Mouse (Mus musculus) spleen, adult 2 months (tissue): ENCODE results near the gene Vars2. TPM values are rescaled to one million over a fixed set of nuclear protein-coding genes. Genes with fewer than 3 reads are reported as not detected.
A peak's percentile ranks its signal among the peaks of the same experiment; 100 is the strongest.

Experiments
- DNase-seq, 2 experiments: peaks; one replicate each; pipeline versions ENCODE4 v3.0.0 to v3.0.0-alpha.2; 2012 to 2021; ENCODE audit warnings: low spot score in 2 of 2, low read depth in 1 of 2
- H3K27ac ChIP-seq: fragments of 200-500 bp; 2 replicates; pipeline ENCODE4 v1.5.1; 2012; ENCODE audit warnings: low read length, inconsistent platforms; ENCODE audit not compliant: insufficient read depth
- H3K27me3 ChIP-seq: fragments of 200-500 bp; 2 replicates; pipeline ENCODE4 v1.6.1; 2012; ENCODE audit warnings: mild to moderate bottlenecking, moderate library complexity, low read length, inconsistent platforms; ENCODE audit not compliant: control insufficient read depth, insufficient read depth
- H3K36me3 ChIP-seq: fragments of 200-500 bp; 2 replicates; pipeline ENCODE4 v1.6.1; 2012; ENCODE audit warnings: mild to moderate bottlenecking, low read length, inconsistent platforms; ENCODE audit not compliant: control insufficient read depth, insufficient read depth
- H3K4me1 ChIP-seq: fragments of 200-500 bp; 2 replicates; pipeline ENCODE4 v1.6.1; 2011; ENCODE audit warnings: inconsistent platforms; ENCODE audit not compliant: control insufficient read depth, insufficient read depth, insufficient read length
- H3K4me3 ChIP-seq: fragments of 200-500 bp; 2 replicates; pipeline ENCODE4 v1.5.1; 2011; ENCODE audit warnings: mild to moderate bottlenecking, inconsistent platforms; ENCODE audit not compliant: insufficient read depth, insufficient read length; ENCODE audit errors: extremely low read depth
- CTCF ChIP-seq: fragments of 200-500 bp; IDR thresholded peaks from 2 replicates; pipeline ENCODE4 v1.5.1; 2011; ENCODE audit warnings: mild to moderate bottlenecking, inconsistent platforms; ENCODE audit not compliant: insufficient read depth, insufficient read length, insufficient replicate concordance; ENCODE audit errors: extremely low read depth
- POLR2A ChIP-seq: fragments of 200-500 bp; IDR thresholded peaks from 2 replicates; pipeline ENCODE4 v1.6.1; 2011; ENCODE audit warnings: low read depth, low read length, inconsistent platforms
- WGBS: fragments of 180-500 bp; shearing (Covaris S2); methylation state at CpG from one replicate; pipeline ENCODE4 v1.1.7; 2018; 5-methylcytosine and 5-hydroxymethylcytosine counted together
- polyA plus RNA-seq: library from polyadenylated mRNA; depleted of rRNA; stranded (reverse); fragments of >200 nt; gene quantifications from 2 replicates; pipeline ENCODE4 v1.2.3, GENCODE M21; 2012

Gene Vars2
- polyA plus RNA-seq, 1 experiment = 28.9 TPM

DNA sequence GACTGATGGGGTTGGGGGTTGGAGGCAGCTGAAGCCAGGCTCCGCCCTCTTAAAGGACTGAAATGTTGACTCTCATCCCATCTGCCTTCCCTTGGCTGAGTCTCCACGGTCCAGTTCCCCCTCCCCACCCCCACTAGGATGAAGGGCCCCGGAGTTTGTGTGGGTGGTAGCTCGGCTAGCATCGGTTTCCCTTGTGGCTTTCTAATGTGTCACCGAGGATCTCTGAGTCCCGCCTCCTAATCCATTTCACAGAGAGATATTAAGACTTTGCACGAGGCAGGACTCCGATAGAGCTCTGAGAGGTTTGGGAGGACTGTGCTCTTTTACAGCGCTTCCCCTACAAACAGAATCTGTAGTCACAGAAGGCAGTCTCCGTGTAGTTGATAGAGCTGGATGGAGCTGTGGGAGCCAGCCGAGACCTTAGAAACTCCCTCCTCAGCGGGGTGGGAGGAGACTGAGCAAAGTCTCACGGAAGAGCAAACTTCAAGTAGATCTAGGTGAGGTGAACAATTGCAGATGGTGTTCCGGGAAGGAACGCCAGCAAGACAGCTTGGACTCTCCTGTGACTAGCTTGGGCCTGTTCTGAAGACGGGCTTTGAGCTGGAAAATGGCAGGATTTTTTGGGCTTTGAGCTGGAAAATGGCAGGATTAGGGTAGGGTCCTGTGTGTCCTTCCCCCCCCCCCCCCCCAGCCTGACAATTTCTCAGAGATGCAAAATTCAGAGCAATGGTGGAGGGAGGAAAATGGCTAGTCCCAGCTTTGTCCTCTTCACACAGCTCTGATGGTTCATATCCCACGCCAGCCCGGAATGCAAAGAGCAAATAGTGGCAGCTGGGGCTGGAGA, 37.5 kb upstream of the Vars2 start, which contains the start of gene Ddr1:
Gene Ddr1, minus strand, starts transcription at position 1 of the 844 bp plus-strand sequence.
- Histone ChIP-seq H3K27ac (peak within 1 kb of the TSS; percentile 58; the same call in 1 of the 2 replicates), H3K4me3 (peak within 1 kb of the TSS; percentile 25; the same call in 1 of the 2 replicates), H3K27me3 (peaks cover 20% of the 10 kb centered on the region), H3K36me3 (no peaks in the 10 kb centered on the region), H3K4me1 (peaks cover 10% of the 10 kb centered on the region; the same call in 1 of the 2 replicates)
- DNase-seq = no peak
- 15% methylated on average over 19 of the region's 19 CpGs for WGBS
- TF ChIP-seq POLR2A (no peak), CTCF (no peak)

GRCm38 (mm10) chr17:35703751-35704271, 36.4 kb upstream of the Vars2 start:
- Histone ChIP-seq H3K4me1 (peaks cover 10% of the 10 kb centered on the region; the same call in 1 of the 2 replicates), H3K36me3 (no peaks in the 10 kb centered on the region), H3K27ac (peak overlapping the region; percentile 26; the same call in 1 of the 2 replicates), H3K4me3 (0 out of 2 replicates have a peak overlapping the region, but pooled peaks have one; percentile 2), H3K27me3 (peaks cover 22% of the 10 kb centered on the region)
- TF ChIP-seq POLR2A (no peak), CTCF (no peak)
- DNase-seq = no peak
- WGBS = 12% methylated on average over 14 of the region's 14 CpGs

DNA sequence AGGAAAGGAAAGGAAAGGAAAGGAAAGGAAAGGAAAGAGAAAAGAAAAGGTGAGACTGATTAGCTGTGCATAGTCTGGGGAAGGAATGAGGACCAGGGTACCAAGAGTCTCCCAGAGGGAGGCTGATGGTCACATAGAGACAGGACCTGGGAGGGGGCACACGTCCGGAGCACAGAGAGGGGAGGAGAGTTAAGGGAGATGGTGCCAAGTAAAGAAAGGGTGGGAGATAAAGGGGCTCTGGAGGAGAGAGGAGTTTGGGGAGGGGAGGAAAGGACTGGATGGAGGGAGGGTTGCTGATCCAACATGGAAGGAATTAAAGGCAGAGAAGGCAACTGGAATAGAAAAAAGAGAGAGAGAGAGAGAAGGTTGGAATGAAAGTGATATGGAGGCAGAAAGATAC, 35.7 kb upstream of the Vars2 start:
- Histone ChIP-seq H3K27me3 (peaks cover 22% of the 10 kb centered on the region), H3K27ac (no peak overlapping the region), H3K4me3 (no peak overlapping the region), H3K4me1 (peaks cover 10% of the 10 kb centered on the region; the same call in 1 of the 2 replicates), H3K36me3 (no peaks in the 10 kb centered on the region)
- WGBS = 52% methylated on average over 2 of the region's 2 CpGs
- no peak for DNase-seq
- no peak for TF ChIP-seq POLR2A
- no peak for TF ChIP-seq CTCF

DNA sequence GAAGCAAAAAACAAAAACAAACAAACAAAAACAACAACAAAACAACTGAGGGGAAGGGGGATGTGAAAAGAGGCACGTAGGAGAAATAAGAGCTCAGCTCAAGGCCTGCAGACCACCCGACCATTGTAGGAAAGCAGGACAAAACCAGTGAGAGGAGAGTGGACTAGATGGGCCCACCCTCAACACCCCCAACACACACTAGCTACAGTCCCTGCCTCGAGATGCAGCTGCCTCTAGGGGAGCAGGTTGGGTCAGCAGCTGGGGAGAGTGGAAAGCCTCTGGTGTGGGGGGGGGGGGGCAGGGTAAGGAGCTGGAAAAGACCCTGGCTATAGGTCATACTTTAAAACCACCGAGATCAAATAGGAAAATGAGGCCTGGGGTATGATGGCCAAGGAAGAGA, 35.2 kb upstream of the Vars2 start:
- DNase-seq = no peak
- 43% methylated on average over 4 of the region's 4 CpGs for WGBS

GRCm38 (mm10) chr17:35701978-35702461, 34.6 kb upstream of the Vars2 start:
- TF ChIP-seq POLR2A (no peak), CTCF (no peak)
- peak overlapping the region; percentile 33; the same call in 1 of the 2 replicates for H3K4me3 ChIP-seq
- H3K36me3 ChIP-seq = no peaks in the 10 kb centered on the region
- H3K4me1 ChIP-seq = peaks cover 10% of the 10 kb centered on the region; the same call in 1 of the 2 replicates
- peaks cover 22% of the 10 kb centered on the region for H3K27me3 ChIP-seq
- H3K27ac ChIP-seq = no peak overlapping the region
- WGBS = 36% methylated on average over 16 of the region's 16 CpGs
- DNase-seq = no peak

More for the DNA sequence above, 35.2 kb upstream of the Vars2 start:
- no peaks in the 10 kb centered on the region for H3K36me3 ChIP-seq
- H3K27ac ChIP-seq = no peak overlapping the region
- H3K4me3 ChIP-seq = no peak overlapping the region
- peaks cover 22% of the 10 kb centered on the region for H3K27me3 ChIP-seq
- peaks cover 10% of the 10 kb centered on the region; the same call in 1 of the 2 replicates for H3K4me1 ChIP-seq
- TF ChIP-seq POLR2A (no peak), CTCF (no peak)

DNA sequence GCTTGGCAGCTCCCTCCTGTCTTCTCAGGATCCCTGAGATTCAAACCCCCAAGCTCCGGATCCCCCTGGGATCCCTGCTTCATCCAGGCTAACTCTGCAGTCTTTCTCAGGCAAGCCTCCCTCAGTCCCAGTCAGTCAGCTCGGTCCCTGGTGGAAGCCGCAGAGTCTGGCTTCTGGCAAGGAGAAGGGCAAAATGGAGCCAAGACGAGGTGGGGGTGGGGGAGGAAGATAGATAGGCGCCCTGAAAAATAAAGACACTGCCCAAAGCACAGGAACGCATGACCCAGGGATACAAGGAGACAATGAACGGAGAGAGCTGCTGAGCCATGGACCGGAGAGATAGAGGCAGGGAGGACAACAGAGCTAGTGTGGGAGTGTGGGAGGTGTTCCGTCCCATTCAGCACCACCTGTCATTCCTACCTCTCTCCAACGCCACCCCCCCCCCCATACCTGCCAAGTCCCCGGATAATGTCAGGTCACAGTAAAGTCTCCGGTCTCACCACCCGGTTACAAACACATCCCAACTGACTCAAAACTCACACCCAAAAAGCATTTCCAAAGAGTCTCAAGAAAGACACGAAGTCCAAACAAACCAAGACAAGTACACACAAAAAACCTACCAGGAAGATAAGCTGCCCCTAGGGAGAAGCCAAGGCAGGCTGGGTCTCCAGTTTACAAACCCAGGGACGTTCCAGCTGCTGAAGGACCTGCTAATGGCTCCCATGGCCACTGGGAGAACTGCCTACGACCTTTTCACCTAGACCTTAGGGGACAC, 34.0 kb upstream of the Vars2 start:
- 13% methylated on average over 16 of the region's 16 CpGs for WGBS
- Histone ChIP-seq H3K4me1 (peaks cover 10% of the 10 kb centered on the region; the same call in 1 of the 2 replicates), H3K27ac (peak overlapping the region; percentile 54), H3K36me3 (no peaks in the 10 kb centered on the region), H3K27me3 (peaks cover 22% of the 10 kb centered on the region), H3K4me3 (peak overlapping the region; percentile 47; the same call in 1 of the 2 replicates)
- no peak for DNase-seq
- TF ChIP-seq CTCF (no peak), POLR2A (no peak)
